Mouse (Mus musculus) kidney, adult 2 months (tissue): ENCODE measurements at regions not wholly inside any gene's neighbourhood (a gene's known extent, or its start where the extent isn't known, plus 50 kb on each side); places are given as distances from the start of the nearest gene placed in this dataset.

Source experiments
- DNase-seq: peaks from one replicate; pipeline ENCODE4 v3.0.0; 2021
- H3K27ac ChIP-seq: fragments of 200-500 bp; 2 replicates; pipeline ENCODE4 v1.5.1; 2012; ENCODE audit warnings: low read depth, low read length, control low read depth, inconsistent platforms; ENCODE audit not compliant: insufficient read depth
- H3K27me3 ChIP-seq: fragments of 200-500 bp; replicated peaks from 2 replicates; pipeline ENCODE4 v1.6.1; 2012; ENCODE audit warnings: mild to moderate bottlenecking, moderate library complexity, low read length, inconsistent platforms; ENCODE audit not compliant: control insufficient read depth, insufficient read depth
- H3K36me3 ChIP-seq: fragments of 200-500 bp; 2 replicates; pipeline ENCODE4 v1.6.1; 2012; ENCODE audit warnings: mild to moderate bottlenecking, moderate library complexity, low read length, inconsistent platforms; ENCODE audit not compliant: control insufficient read depth, insufficient read depth
- H3K4me1 ChIP-seq: fragments of 200-500 bp; 2 replicates; pipeline ENCODE4 v1.6.1; 2011; ENCODE audit warnings: low read length; ENCODE audit not compliant: control insufficient read depth, insufficient read depth
- H3K4me3 ChIP-seq: fragments of 200-500 bp; 2 replicates; pipeline ENCODE4 v1.5.1; 2011; ENCODE audit warnings: mild to moderate bottlenecking, low read depth, low read length, control low read depth; ENCODE audit not compliant: insufficient read depth
- CTCF ChIP-seq: fragments of 200-500 bp; conservative IDR thresholded peaks from 2 replicates; pipeline ENCODE4 v1.5.1; 2011; ENCODE audit warnings: low read depth, mild to moderate bottlenecking, control low read depth, low read length, moderate library complexity, mixed read lengths; ENCODE audit not compliant: insufficient read depth, insufficient read length
- POLR2A ChIP-seq: fragments of 200-500 bp; IDR thresholded peaks from one replicate; pipeline ENCODE4 v1.6.1; 2011; ENCODE audit warnings: low read depth, low read length, control low read depth
- WGBS: fragments of 180-500 bp; shearing (Covaris S2); methylation state at CpG from one replicate; pipeline ENCODE4 v1.1.7; 2018; 5-methylcytosine and 5-hydroxymethylcytosine counted together

DNA sequence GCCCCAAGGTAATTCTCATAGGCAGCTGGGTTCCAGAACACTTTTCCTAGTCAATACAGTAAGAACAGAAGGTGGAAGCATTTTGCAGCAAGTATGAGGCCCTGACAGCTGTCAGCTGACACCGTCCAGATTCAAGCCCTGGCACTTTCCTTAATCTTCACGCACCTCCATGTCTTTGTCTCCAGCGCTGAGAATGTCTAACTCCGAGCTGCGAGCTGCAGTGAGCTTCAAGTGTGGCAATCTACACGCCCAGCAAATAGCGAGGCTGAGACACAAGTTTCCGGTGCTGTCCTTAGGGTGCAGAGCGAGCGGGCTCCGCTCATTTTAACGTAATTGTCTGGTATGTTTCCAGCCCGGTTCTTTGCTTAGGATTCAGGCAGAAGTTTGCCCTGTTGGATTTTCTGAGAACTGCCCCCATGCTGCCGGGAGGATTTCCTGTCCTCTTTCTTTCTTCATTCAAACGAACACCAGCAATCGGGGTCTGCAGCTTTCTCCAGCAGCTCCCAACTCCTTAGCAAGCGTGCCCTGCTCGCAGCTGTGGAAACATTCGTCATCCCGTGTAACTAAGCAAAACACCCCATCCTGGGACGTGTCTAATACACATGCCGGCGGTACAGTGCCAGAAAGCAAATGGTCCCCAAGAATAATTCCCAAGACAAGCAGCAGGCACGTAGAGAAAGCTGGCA lies 54.5 kb downstream of the Irx3 start:
- H3K4me1 ChIP-seq: no peaks in the 10 kb centered on the region; the same call in 1 of the 2 replicates
- no peak overlapping the region for H3K27ac ChIP-seq
- TF ChIP-seq CTCF (no peak), POLR2A (no peak)
- no peaks in the 10 kb centered on the region for H3K36me3 ChIP-seq
- no peaks in the 10 kb centered on the region for H3K27me3 ChIP-seq
- DNase-seq: no peak
- H3K4me3 ChIP-seq: no peak overlapping the region
- 58% methylated on average over 24 of the region's 24 CpGs for WGBS

DNA sequence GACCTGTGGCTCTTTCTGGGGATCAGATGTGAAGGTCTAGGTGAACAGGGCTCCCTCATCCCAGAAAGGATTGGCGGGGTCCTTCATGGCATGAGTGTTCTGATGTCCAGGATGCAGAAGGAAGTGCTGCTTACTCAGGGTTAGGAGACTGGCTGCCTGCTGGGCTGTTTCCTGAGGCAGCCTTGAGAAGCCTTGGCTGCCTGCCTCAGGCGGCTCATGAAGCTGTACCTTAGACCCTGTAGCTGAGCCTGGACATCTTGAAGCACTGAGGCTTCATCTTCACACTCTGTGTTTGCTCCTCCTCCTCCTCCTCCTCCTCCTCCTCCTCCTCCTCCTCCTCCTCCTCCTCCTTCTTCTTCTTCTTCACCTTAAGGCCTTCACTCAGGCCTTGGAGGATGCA lies 77.2 kb downstream of the Irx3 start:
- H3K27ac ChIP-seq: no peak overlapping the region
- TF ChIP-seq CTCF (no peak), POLR2A (no peak)
- 57% methylated on average over 2 of the region's 2 CpGs for WGBS
- no peaks in the 10 kb centered on the region for H3K36me3 ChIP-seq
- H3K4me1 ChIP-seq: no peaks in the 10 kb centered on the region
- H3K27me3 ChIP-seq: no peaks in the 10 kb centered on the region
- H3K4me3 ChIP-seq: no peak overlapping the region
- peak; percentile 56 for DNase-seq
